Comparison of ENCODE assay signal across 9 mouse cellular contexts in the genomic region with DNA sequence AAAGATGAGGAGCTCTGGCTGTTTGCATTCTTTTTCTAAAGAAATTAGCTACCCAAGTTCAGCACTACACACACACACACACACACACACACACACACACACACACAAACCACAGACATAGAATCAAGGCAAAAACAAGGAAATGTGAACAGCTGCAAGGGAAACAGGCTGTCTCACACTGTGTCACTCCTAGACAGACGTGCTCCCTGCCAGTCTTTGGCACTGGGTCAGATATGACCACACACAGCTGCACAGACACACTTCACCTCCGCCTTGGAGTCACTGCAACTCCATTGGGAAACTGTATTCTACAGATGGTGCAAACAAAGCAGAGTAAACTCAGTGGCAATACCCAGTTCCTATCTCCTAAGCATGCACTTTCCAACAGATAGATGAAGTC. TPM values are rescaled to one million over a fixed set of nuclear protein-coding genes. Genes with fewer than 3 reads are reported as not detected.
DNase-seq lines count a peak whose midpoint lies in the region; ATAC-seq and TF ChIP-seq lines count a peak whose summit lies in the region.
"Had no signal": no experiment of that assay in that cellular context is flagged by ENCODE, and none has a peak within 500 bp of the region (broad histone marks: within the 10 kb centered on the region; RNA-seq: fewer than 3 reads in every experiment).

No protein-coding gene starts in this region.

- no peaks in the 10 kb centered on the region for H3K27me3 ChIP-seq in forebrain, embryonic 14.5 days (replicated peaks; ENCODE audit: control insufficient read depth, insufficient read depth, low read length)
- no peaks in the 10 kb centered on the region for H3K27me3 ChIP-seq in forebrain, embryonic 11.5 days (ENCODE audit: control insufficient read depth, insufficient read depth, low read length)
- H3K27me3 ChIP-seq in thymus, adult 2 months (ENCODE audit: control insufficient read depth, insufficient read depth, low read length): no peaks in the 10 kb centered on the region

- ATAC-seq in forebrain, embryonic 14.5 days: peak; percentile 40; the same call in 1 of the 2 replicates
- no peak for ATAC-seq in forebrain, embryonic 11.5 days (replicated peaks; ENCODE audit: low FRiP score)
- peak; percentile 97 to 99 for ATAC-seq in hematopoietic stem cell, adult 5-6 weeks (replicated peaks in 1 of 2; ENCODE audit: insufficient read depth in 1 of 2, low FRiP score in 2 of 2, low TSS enrichment in 1 of 2, low read depth in 1 of 2, poor library complexity in 2 of 2, severe bottlenecking in 2 of 2)

- no peak overlapping the region for H3K4me3 ChIP-seq in forebrain, embryonic 14.5 days (ENCODE audit: low read depth, low read length)
- H3K4me3 ChIP-seq in forebrain, embryonic 11.5 days (ENCODE audit: low read depth, low read length): no peak overlapping the region
- no peak overlapping the region for H3K4me3 ChIP-seq in thymus, adult 2 months (ENCODE audit: control insufficient read depth, insufficient read depth, low read length)

- TF ChIP-seq POLR2A in thymus, adult 2 months (IDR thresholded peaks at IDR 0.05; ENCODE audit: control insufficient read depth, extremely low read depth, insufficient read depth, low read length, poor library complexity): no peak

- H3K36me3 ChIP-seq in forebrain, embryonic 14.5 days (ENCODE audit: control insufficient read depth, insufficient read depth, low read length): no peaks in the 10 kb centered on the region
- no peaks in the 10 kb centered on the region for H3K36me3 ChIP-seq in forebrain, embryonic 11.5 days (ENCODE audit: control insufficient read depth, insufficient read depth, low read length)
- H3K36me3 ChIP-seq in thymus, adult 2 months (ENCODE audit: control insufficient read depth, insufficient read depth, low read length): no peaks in the 10 kb centered on the region

- no peak overlapping the region for H3K27ac ChIP-seq in forebrain, embryonic 14.5 days (ENCODE audit: low read depth, low read length)
- no peak overlapping the region for H3K27ac ChIP-seq in forebrain, embryonic 11.5 days (ENCODE audit: low read depth, low read length)
- H3K27ac ChIP-seq in thymus, adult 2 months (ENCODE audit: control insufficient read depth, insufficient read depth, low read length): no peak overlapping the region

- H3K4me1 ChIP-seq in forebrain, embryonic 14.5 days (ENCODE audit: control insufficient read depth, insufficient read depth, low read length): no peaks in the 10 kb centered on the region
- H3K4me1 ChIP-seq in forebrain, embryonic 11.5 days (replicated peaks; ENCODE audit: control insufficient read depth, insufficient read depth, low read length): no peaks in the 10 kb centered on the region
- peaks cover 2% of the 10 kb centered on the region for H3K4me1 ChIP-seq in thymus, adult 2 months (replicated peaks; ENCODE audit: control insufficient read depth, insufficient read depth, low read length)

- no peak for TF ChIP-seq CTCF in thymus, adult 2 months (IDR thresholded peaks at IDR 0.05; ENCODE audit: borderline replicate concordance, control insufficient read depth, extremely low read depth, insufficient read depth, low read length, poor library complexity)

- no peak overlapping the region for H3K4me2 ChIP-seq in forebrain, embryonic 14.5 days (ENCODE audit: low read length)
- H3K4me2 ChIP-seq in forebrain, embryonic 11.5 days (ENCODE audit: low read depth, low read length, severe bottlenecking): no peak overlapping the region

- peaks cover 2% of the 10 kb centered on the region; the same call in 1 of the 2 replicates for H3K9me3 ChIP-seq in forebrain, embryonic 14.5 days (replicated peaks; ENCODE audit: control insufficient read depth, low read length)
- H3K9me3 ChIP-seq in forebrain, embryonic 11.5 days (ENCODE audit: control insufficient read depth, low read length): no peaks in the 10 kb centered on the region

- WGBS in forebrain, embryonic 14.5 days: 59% methylated on average over 2 of the region's 2 CpGs
- WGBS in forebrain, embryonic 11.5 days: 70% methylated on average over 2 of the region's 2 CpGs
- WGBS in thymus, adult 2 months: 0% methylated on average over 2 of the region's 2 CpGs

- peak; percentile 14 for DNase-seq in forebrain, embryonic 14.5 days (ENCODE audit: low spot score)
- DNase-seq in forebrain, embryonic 11.5 days (ENCODE audit: low spot score): no peak
- DNase-seq in spleen, postnatal 36 days (ENCODE audit: low spot score in 2 of 2): peak; percentile 33 to 54
- no peak for DNase-seq in spleen, postnatal 14 days (ENCODE audit: low spot score in 2 of 2)
- DNase-seq in thymus, adult 2 months: peak; percentile 25
- no peak for DNase-seq in retina, embryonic 14.5 days (ENCODE audit: low spot score)
- DNase-seq in ovary, adult 18-20 months (ENCODE audit: low spot score): no peak

- no peak overlapping the region for H3K9ac ChIP-seq in forebrain, embryonic 14.5 days (ENCODE audit: low read length)
- no peak overlapping the region for H3K9ac ChIP-seq in forebrain, embryonic 11.5 days (ENCODE audit: low read length)

RNA-seq across cellular contexts. Expression of a gene that starts 55.3 kb away (rescaled TPM):
- 3.8 and 4.1 TPM in 2 replicates for polyA plus RNA-seq in forebrain, embryonic 14.5 days (2014; fragmentation: Nextera tagmentation; extraction: Ambion mirVana)
- 1.7 and 1.9 TPM in 2 replicates for polyA plus RNA-seq in forebrain, embryonic 11.5 days (2014; fragmentation: Nextera tagmentation; extraction: Ambion mirVana)
- total RNA-seq in hematopoietic stem cell, adult 5-6 weeks (2017): 0.25 and 3.3 TPM in 2 replicates
- 0.27 and 0.43 TPM in 2 replicates for polyA plus RNA-seq in thymus, adult 2 months (2012; rRNA removed)
- total RNA-seq: ES-E14 had no signal

Comparison
In these comparisons a context has a peak if more than half of its experiments do, and no peak if none do; other contexts are left out.
1. DNase-seq: peak in forebrain, embryonic 14.5 days (single experiment), spleen, postnatal 36 days (2 of 2) and thymus, adult 2 months (single experiment); none in forebrain, embryonic 11.5 days (single experiment), spleen, postnatal 14 days (0 of 2), retina, embryonic 14.5 days (single experiment) and ovary, adult 18-20 months (single experiment).